Mouse (Mus musculus) limb, embryonic 12.5 days (tissue): ENCODE measurements around the gene Cyfip2. TPM values are rescaled to one million over a fixed set of nuclear protein-coding genes. Genes with fewer than 3 reads are reported as not detected.

Experiments
- ATAC-seq: fragments of 200-750 bp; cut with Nextera tagmentation; 2 replicates; pipeline ENCODE4 v1.8.0; 2017; ENCODE audit warnings: low read depth, moderate TSS enrichment; ENCODE audit not compliant: insufficient number of reproducible peaks, insufficient read depth, low FRiP score, low TSS enrichment
- H3K27ac ChIP-seq: fragments of 300-500 bp; sonication (generic); 2 replicates; pipeline ENCODE4 v1.5.1; 2016; ENCODE audit warnings: mild to moderate bottlenecking, moderate library complexity
- H3K27me3 ChIP-seq: fragments of 300-500 bp; sonication (generic); 2 replicates; pipeline ENCODE4 v1.6.1; 2016; ENCODE audit warnings: mild to moderate bottlenecking, moderate library complexity
- H3K36me3 ChIP-seq: fragments of 300-500 bp; sonication (generic); 2 replicates; pipeline ENCODE4 v1.6.1; 2016; ENCODE audit warnings: mild to moderate bottlenecking, moderate library complexity
- H3K4me1 ChIP-seq: fragments of 300-500 bp; sonication (generic); replicated peaks from 2 replicates; pipeline ENCODE4 v1.6.1; 2016
- H3K4me2 ChIP-seq: fragments of 300-500 bp; sonication (generic); 2 replicates; pipeline ENCODE4 v1.6.1; 2016; ENCODE audit warnings: mild to moderate bottlenecking, moderate library complexity
- H3K4me3 ChIP-seq: fragments of 300-500 bp; sonication (generic); replicated peaks from 2 replicates; pipeline ENCODE4 v1.5.1; 2016; ENCODE audit warnings: mild to moderate bottlenecking
- H3K9ac ChIP-seq: fragments of 300-500 bp; sonication (generic); replicated peaks from 2 replicates; pipeline ENCODE4 v1.6.1; 2016; ENCODE audit warnings: mild to moderate bottlenecking, moderate library complexity
- H3K9me3 ChIP-seq: fragments of 300-500 bp; sonication (generic); 2 replicates; pipeline ENCODE4 v1.6.1; 2016; ENCODE audit warnings: mild to moderate bottlenecking, moderate library complexity
- WGBS: fragments of 180-500 bp; shearing (Covaris S2); methylation state at CpG from one replicate; pipeline ENCODE4 v1.1.7; 2016; 5-methylcytosine and 5-hydroxymethylcytosine counted together
- polyA plus RNA-seq: library from polyadenylated mRNA; unstranded; fragments of >200 nt; fragmentation: Nextera tagmentation; extraction: Ambion mirVana; gene quantifications from 2 replicates; pipeline ENCODE4 v1.2.1, GENCODE M21; 2016

The Cyfip2 gene
- polyA plus RNA-seq, 1 experiment from 2014 or later = 18.3 TPM

DNA sequence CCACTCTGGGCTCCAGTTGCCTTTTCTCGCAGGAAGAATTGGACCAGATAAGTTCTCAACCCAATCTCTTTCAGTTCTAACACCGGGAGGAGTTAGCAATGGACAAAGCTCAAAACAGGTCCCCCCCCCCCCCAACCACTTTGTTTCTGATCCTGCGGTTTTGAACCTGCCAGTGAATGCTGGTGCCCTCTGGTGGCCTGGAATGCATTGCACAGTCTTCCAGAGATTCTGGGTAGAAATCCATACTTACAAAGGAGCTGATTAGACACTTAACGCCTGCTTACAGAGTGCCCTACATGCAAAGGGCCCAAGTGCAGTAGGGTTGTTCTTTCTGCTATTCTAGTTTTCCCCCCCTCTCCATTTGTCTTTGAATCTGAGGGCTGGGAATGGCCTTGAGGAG is 54.5 kb downstream of the Cyfip2 start:
- Histone ChIP-seq H3K4me1 (no peaks in the 10 kb centered on the region), H3K9me3 (no peaks in the 10 kb centered on the region), H3K4me2 (no peak overlapping the region), H3K36me3 (peaks cover 67% of the 10 kb centered on the region), H3K27me3 (no peaks in the 10 kb centered on the region), H3K4me3 (no peak overlapping the region), H3K9ac (no peak overlapping the region), H3K27ac (no peak overlapping the region)
- no peak for ATAC-seq
- WGBS = 77% methylated on average over 4 of the region's 4 CpGs

DNA sequence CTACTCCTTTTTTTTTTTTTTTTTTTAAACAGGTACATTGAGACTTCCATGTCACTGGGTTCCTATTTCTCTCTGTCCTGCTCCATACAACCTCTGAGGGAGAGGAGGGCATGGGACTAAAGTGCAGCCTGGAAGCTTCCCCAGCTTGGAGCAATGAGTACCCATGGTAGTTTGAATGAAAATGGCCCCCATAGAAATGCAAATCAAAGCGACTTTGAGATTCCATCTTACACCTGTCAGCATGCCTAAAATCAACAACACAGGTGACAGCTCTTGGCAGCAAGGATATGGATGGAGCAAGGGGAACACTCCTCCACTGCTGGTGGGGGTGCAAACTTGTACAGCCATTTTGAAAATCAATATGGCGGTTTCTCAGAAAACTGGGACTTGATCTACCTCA is 57.4 kb downstream of the Cyfip2 start:
- no peak for ATAC-seq
- Histone ChIP-seq H3K4me1 (no peaks in the 10 kb centered on the region), H3K27ac (no peak overlapping the region), H3K27me3 (no peaks in the 10 kb centered on the region), H3K9ac (no peak overlapping the region), H3K4me3 (no peak overlapping the region), H3K36me3 (peaks cover 50% of the 10 kb centered on the region), H3K9me3 (no peaks in the 10 kb centered on the region), H3K4me2 (no peak overlapping the region)
- 82% methylated on average over 2 of the region's 2 CpGs for WGBS

DNA sequence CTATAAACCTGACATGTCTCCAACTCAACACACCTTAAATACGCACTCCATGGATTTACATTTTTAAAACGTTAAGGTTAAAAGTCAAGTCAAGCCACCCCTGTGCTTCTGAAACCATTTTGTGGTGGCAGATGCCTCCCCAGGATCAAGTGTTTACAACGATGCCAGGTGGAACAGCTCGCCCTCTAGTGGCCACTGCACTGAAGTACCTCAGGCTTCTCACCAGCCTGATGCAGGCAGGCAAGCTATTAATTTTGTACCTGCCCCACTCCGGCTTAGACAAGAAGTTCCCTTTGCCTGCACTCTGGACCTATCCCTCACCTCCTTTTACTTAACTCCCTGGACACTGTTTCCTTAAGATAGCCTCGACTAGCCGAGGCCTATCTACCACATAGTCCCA is 60.7 kb downstream of the Cyfip2 start:
- ATAC-seq = no peak
- no peaks in the 10 kb centered on the region for H3K9me3 ChIP-seq
- no peak overlapping the region for H3K4me2 ChIP-seq
- no peaks in the 10 kb centered on the region for H3K4me1 ChIP-seq
- H3K27me3 ChIP-seq = no peaks in the 10 kb centered on the region
- H3K27ac ChIP-seq = no peak overlapping the region
- H3K4me3 ChIP-seq = no peak overlapping the region
- WGBS = 33% methylated on average over 7 of the region's 7 CpGs
- no peak overlapping the region for H3K9ac ChIP-seq
- H3K36me3 ChIP-seq = peaks cover 49% of the 10 kb centered on the region

DNA sequence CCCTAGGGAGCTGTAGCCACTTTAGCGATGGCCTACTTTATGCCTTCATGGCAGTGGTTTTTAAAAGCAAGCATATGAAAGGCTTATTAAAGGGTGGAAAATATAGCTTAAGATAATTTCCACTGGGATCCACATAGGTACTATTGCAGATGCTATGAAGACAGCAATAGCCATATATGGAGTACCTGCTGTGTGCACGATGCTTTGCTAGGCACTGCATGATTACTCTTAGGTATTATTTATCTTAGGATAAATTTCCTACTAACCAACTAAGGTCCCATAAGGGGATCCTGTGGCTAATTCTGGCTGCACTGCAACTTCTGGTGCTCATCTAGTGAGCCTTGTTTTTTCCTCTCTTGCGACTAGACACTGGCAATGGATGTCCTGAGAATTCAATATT is 64.3 kb downstream of the Cyfip2 start:
- Histone ChIP-seq H3K36me3 (peaks cover 30% of the 10 kb centered on the region), H3K27me3 (no peaks in the 10 kb centered on the region), H3K4me1 (no peaks in the 10 kb centered on the region), H3K27ac (no peak overlapping the region), H3K4me3 (no peak overlapping the region), H3K9me3 (no peaks in the 10 kb centered on the region), H3K9ac (no peak overlapping the region), H3K4me2 (no peak overlapping the region)
- 93% methylated on average over 3 of the region's 3 CpGs for WGBS
- ATAC-seq = no peak

DNA sequence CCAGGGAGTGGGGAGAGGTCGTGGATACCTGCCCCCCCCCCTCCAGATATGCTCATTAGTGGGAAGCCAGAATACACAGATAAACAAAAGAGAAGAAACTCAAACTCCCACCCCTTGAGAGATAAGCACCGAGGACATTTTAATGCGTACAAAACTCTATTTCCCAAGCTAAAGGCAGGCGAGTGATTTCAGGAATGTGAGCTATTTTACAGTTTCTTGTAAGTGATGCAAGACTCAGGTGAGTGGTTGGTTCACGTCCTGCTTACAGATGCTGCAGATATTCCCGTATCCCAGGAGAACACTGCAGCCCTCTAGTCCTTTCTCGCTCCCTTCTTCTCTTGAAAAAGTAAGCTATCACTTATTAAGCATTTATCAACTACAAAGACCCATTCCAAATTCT is 66.3 kb downstream of the Cyfip2 start:
- no peak for ATAC-seq
- Histone ChIP-seq H3K27me3 (no peaks in the 10 kb centered on the region), H3K27ac (no peak overlapping the region), H3K4me2 (no peak overlapping the region), H3K4me3 (no peak overlapping the region), H3K36me3 (peaks cover 37% of the 10 kb centered on the region), H3K4me1 (no peaks in the 10 kb centered on the region), H3K9me3 (no peaks in the 10 kb centered on the region), H3K9ac (no peak overlapping the region)
- WGBS = 79% methylated on average over 7 of the region's 7 CpGs

DNA sequence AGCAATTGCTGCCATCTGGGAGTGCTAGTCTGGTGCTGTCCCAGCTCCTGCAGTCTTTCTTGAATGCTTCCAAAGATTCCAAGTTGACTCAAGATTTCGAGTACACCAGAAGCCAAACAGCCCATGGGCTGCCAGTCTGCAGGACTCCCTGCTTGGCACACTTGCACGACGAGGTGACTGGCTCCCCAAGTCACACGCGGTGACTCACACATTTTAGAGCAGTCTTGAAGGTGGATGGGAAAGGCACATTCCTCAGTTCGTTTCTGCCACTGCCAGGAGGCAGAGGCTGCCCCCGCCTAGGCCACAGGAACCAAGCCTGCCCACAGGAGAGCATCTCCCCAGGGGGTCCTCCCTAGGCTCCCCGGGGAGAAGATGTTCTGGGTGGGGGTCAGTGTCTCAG is 66.7 kb downstream of the Cyfip2 start:
- H3K4me3 ChIP-seq = no peak overlapping the region
- WGBS = 81% methylated on average over 8 of the region's 8 CpGs
- H3K36me3 ChIP-seq = peaks cover 42% of the 10 kb centered on the region
- no peak overlapping the region for H3K9ac ChIP-seq
- no peaks in the 10 kb centered on the region for H3K9me3 ChIP-seq
- no peak overlapping the region for H3K4me2 ChIP-seq
- H3K27me3 ChIP-seq = no peaks in the 10 kb centered on the region
- no peak overlapping the region for H3K27ac ChIP-seq
- H3K4me1 ChIP-seq = no peaks in the 10 kb centered on the region
- ATAC-seq = no peak

DNA sequence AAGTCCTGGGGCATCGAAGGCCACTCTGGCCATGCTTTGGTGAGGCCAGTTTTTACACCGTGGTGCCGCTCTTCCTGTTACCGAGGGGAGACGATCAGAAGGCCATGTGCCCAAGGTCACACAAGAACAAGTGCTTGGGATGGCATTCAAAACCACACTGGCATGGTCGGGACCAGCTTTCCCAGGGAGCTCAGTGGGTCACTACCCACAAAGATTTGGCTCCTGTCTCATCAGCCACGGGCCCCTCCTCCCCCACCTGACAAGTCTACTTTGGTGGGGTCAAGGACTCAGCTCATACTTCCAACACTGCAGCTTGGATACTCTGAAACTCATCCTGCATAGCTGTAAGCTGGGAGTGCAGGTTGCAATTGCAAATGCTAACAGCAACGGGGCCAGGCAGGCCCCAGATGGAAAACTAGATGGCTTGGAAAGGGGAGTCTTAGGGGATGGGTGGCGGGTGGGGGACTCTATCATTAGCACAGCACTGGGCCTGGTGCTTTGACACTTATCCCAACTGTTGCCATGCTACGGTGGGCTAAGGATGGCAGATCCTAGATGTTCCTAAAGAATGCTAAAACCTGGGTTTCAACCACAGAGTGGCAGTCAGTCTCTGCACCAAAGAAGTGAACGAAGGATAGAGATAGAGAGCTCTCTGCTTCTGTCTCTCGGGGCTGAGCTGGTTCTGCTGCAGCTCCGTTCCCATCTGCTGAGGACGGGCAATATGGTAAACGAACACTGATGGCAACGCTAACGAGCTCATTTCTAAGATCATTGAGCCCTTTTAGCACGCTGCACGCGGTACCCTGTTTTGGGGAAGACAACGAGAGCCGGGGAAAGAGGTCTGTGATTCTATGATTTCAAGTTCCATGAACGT is 67.7 kb downstream of the Cyfip2 start:
- Histone ChIP-seq H3K9ac (no peak overlapping the region), H3K4me1 (no peaks in the 10 kb centered on the region), H3K4me2 (no peak overlapping the region), H3K36me3 (peaks cover 50% of the 10 kb centered on the region), H3K27me3 (no peaks in the 10 kb centered on the region), H3K9me3 (no peaks in the 10 kb centered on the region), H3K4me3 (no peak overlapping the region), H3K27ac (no peak overlapping the region)
- 85% methylated on average over 23 of the region's 23 CpGs for WGBS
- ATAC-seq = no peak

DNA sequence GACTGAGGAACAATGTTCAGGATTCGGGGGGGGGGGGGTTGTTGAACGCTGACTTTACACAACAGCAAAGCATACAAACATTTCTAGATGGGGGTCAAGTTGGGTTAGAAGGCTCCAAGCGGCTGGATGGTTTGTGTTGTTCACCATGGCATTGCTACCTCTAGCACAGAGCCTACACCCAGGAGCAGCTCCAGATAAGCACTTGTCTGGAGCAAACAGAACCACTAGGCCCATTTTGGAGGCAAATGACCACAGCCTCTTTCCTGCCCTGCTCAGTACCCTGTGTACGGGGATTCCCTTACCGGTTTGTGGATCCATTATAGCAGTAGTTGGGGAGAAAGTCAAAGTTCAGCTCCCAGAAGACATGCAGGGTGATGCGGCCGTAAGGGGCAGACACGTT is 70.7 kb downstream of the Cyfip2 start:
- H3K27ac ChIP-seq = no peak overlapping the region
- H3K27me3 ChIP-seq = no peaks in the 10 kb centered on the region
- no peak overlapping the region for H3K4me3 ChIP-seq
- H3K9me3 ChIP-seq = no peaks in the 10 kb centered on the region
- WGBS = 90% methylated on average over 8 of the region's 8 CpGs
- no peak for ATAC-seq
- H3K4me1 ChIP-seq = no peaks in the 10 kb centered on the region
- no peak overlapping the region for H3K4me2 ChIP-seq
- H3K36me3 ChIP-seq = peaks cover 62% of the 10 kb centered on the region
- no peak overlapping the region for H3K9ac ChIP-seq

DNA sequence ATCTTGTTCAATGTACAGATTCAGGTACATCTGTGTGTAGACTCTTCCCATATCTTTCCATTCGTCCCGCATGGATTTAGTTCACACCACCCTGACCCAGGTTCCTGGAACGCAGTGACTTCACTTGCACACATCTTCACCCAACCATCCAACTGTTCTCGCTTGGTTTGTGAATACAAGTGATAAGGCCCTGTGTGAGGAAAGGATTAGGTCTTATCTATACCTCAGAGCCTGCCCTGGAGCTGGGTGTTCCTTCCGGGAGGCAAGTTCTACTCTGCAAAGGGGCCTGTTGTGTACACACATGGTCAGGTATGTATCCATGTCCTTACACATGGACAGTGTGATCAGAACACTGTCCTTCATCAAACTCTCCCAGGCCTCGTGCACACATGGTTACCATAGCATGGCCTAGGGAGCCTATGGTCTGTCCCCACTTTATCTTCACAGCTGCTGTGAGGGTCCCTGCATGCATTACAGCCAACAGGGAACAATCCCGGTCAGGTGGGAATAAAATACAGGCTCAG is 71.4 kb downstream of the Cyfip2 start:
- ATAC-seq = no peak
- Histone ChIP-seq H3K36me3 (peaks cover 56% of the 10 kb centered on the region), H3K27ac (no peak overlapping the region), H3K4me1 (no peaks in the 10 kb centered on the region), H3K4me2 (no peak overlapping the region), H3K9me3 (no peaks in the 10 kb centered on the region), H3K9ac (no peak overlapping the region), H3K27me3 (no peaks in the 10 kb centered on the region), H3K4me3 (no peak overlapping the region)
- 93% methylated on average over 7 of the region's 7 CpGs for WGBS

DNA sequence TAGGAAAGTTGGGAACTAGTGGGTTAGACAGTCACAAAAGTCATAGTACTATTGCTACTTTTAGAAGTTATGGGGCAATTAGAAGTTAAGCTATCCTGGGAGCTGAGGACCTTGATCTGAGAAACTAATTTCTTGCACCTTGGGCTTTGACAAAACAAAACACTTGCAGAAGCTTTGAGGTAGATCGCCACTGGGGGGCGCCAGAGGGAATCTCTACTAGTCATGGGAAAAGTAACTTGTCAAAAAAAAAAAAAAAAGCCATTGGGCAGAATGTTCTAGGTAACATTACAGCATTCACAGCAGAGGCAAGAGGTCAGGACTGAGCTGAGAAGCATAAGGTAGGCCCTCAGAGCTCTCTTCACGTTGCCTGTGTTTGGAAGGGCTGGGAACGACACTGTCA is 75.7 kb downstream of the Cyfip2 start:
- Histone ChIP-seq H3K4me2 (no peak overlapping the region), H3K9ac (no peak overlapping the region), H3K9me3 (no peaks in the 10 kb centered on the region), H3K27ac (no peak overlapping the region), H3K36me3 (peaks cover 53% of the 10 kb centered on the region), H3K4me1 (no peaks in the 10 kb centered on the region), H3K4me3 (no peak overlapping the region), H3K27me3 (no peaks in the 10 kb centered on the region)
- no peak for ATAC-seq
- WGBS = 43% methylated on average over 4 of the region's 4 CpGs

DNA sequence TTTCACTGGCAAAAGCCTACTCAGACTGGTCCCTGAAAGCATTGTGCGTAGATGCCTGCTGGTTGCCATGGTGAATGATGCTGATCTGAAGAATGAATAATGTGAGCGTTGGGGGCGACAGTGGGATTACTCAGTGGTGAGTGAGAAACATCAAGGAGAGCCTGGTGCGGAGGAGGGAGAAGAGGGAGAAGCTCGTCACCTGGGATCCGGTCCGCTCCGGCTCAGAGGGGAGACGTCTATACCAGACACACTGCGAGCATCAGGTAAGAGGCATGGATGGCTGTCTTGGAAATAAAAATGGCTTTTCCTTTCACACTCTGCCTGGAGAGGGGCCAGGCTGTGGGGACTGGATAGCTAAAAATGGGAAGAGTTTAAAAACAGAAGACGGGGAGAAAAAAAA is 77.3 kb downstream of the Cyfip2 start, which contains the start of gene Fndc9:
TSS of gene Fndc9 (plus strand) at position 198 of the 400 bp plus-strand sequence.
- Histone ChIP-seq H3K4me3 (no peak within 1 kb of the TSS), H3K4me1 (no peaks in the 10 kb centered on the region), H3K9me3 (no peaks in the 10 kb centered on the region), H3K36me3 (peaks cover 37% of the 10 kb centered on the region), H3K9ac (no peak within 1 kb of the TSS), H3K4me2 (no peak within 1 kb of the TSS), H3K27ac (no peak within 1 kb of the TSS), H3K27me3 (no peaks in the 10 kb centered on the region)
- no peak for ATAC-seq
- WGBS = 77% methylated on average over 11 of the region's 11 CpGs

DNA sequence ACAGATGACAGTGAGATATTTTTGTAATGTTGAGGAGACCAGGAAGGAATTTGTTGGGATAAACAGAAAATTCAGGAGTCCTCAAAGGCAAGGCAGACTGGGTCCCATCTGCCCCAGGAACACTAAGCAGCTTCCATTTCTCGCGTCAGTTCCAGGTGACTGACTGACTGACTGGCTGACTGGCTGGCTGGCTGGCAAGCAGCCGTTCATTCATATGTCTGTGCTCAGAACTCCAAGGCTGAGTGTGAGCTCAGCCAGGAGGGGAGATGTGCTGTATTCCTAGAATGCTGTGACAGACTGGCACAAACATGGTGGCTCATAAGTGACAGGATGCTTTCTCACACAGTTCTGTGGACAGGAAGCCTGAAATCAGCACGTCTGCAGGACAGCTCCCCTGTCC is 78.7 kb downstream of the Cyfip2 start:
- Histone ChIP-seq H3K27me3 (no peaks in the 10 kb centered on the region), H3K4me3 (no peak overlapping the region), H3K4me1 (no peaks in the 10 kb centered on the region), H3K27ac (no peak overlapping the region), H3K4me2 (no peak overlapping the region), H3K9ac (no peak overlapping the region), H3K36me3 (peaks cover 23% of the 10 kb centered on the region), H3K9me3 (no peaks in the 10 kb centered on the region)
- WGBS = 80% methylated on average over 4 of the region's 4 CpGs
- ATAC-seq = no peak
